Mouse (Mus musculus) adipocyte (in vitro differentiated cells): Measurements from ENCODE around the gene Cfap69.
"Not testable (repeated sequence)": the region's sequence is repeated elsewhere in the genome, so short reads cannot be mapped to it uniquely, and the experiment has no call there.

Experiments used
- DNase-seq: peaks from one replicate; pipeline ENCODE4 v3.0.0-alpha.2; 2016; ENCODE audit warnings: low spot score

Gene Cfap69

GRCm38 (mm10) chr5:5663655-5664370 is at the start of gene Cfap69:
Cfap69 (minus strand) TSS chr5:5664239.
- DNase-seq: peak; percentile 54

- DNase-seq: no peak
Measured at GRCm38 (mm10) chr5:5711032-5711431, 47.0 kb upstream of the Cfap69 start.

GRCm38 (mm10) chr5:5707341-5708278 is 43.6 kb upstream of the Cfap69 start:
- DNase-seq: no peak

- DNase-seq: no peak
Measured at GRCm38 (mm10) chr5:5705019-5705418, 41.0 kb upstream of the Cfap69 start.

- DNase-seq: no peak
Measured at GRCm38 (mm10) chr5:5700386-5700785, 36.3 kb upstream of the Cfap69 start.

DNA sequence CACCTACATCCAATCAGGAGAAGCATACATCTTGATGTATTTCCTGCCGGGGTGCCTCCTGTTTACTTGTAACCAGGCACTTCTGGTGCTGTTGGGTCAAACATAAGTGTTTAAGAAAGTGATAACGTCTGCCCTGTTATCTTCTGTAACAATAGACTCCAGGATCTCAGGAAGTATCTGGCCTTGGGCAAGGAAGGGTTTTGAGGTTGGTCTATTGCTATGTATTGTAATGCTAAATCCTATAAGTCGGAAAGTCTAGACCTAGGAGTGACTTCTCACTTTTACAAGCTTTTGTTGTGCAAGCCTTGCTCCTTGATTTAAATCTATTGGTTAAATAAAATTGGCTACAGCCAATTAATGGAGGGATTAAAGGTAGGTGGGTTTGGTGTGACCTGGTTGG is 34.8 kb upstream of the Cfap69 start:
- DNase-seq: no peak

GRCm38 (mm10) chr5:5695401-5695942 is 31.4 kb upstream of the Cfap69 start:
- DNase-seq: peak; percentile 30

GRCm38 (mm10) chr5:5693956-5694653 is 30.1 kb upstream of the Cfap69 start, which contains the start of gene Steap2:
Steap2 (minus strand) TSS chr5:5694578.
- peak; percentile 50 for DNase-seq

GRCm38 (mm10) chr5:5693541-5693955 is 29.5 kb upstream of the Cfap69 start:
- peak; percentile 31 for DNase-seq

DNA sequence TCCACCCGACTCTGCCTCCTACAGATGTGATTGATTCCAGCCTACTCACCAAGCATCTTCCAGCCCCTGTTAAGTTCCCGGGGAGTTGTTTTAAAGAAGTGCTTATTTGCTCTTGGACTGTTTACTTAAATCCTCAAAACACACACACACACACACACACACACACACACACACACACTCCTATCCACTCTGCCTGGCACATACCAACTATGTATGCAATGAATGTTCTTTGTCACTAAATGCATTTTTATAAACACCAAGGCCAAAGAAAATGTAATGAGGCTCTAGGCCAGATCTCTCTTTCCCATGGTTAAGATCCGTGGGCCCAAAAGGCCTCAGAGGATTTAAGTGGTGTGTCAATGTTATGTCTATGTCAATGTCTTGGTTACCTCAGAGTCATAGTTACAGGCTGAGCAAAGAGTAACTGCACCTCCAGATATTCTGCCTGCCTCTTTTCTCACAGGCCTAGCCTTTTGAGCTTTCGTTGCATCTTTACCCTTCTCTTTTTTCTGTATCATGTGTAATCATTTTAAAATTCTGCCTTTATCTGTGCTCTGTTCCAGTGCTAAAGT is 28.2 kb upstream of the Cfap69 start:
- peak; percentile 15 for DNase-seq

DNA sequence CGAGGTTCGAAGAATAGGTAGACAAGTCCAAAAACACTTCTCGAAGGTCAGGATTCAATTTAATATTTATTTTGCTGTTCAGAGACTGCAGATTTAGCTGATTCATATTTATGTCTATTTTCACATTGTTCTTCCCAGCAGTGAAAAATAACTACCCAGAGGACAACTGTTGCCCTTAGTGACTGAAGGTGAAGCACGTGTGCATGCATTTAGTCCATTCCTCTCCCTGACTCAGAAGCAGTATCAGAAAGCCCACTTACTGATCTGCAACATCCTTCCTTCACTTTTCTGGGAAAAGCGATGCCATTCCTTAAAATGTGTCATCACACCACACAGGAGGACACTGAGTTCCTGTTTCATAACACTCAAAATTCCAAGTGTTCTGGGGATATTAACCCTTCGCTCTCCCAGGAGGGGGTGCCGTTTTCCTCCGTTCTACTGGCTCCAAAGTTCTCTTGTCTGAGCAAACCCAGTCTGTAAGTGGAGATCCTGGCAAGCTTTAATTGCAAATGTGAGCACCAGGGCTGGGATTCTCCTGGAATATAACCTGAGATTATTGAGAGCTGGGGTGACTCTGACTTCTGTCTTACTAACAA is 25.0 kb upstream of the Cfap69 start:
- peak; percentile 24 for DNase-seq

GRCm38 (mm10) chr5:5688228-5688627 is 24.2 kb upstream of the Cfap69 start:
- DNase-seq: no peak

DNA sequence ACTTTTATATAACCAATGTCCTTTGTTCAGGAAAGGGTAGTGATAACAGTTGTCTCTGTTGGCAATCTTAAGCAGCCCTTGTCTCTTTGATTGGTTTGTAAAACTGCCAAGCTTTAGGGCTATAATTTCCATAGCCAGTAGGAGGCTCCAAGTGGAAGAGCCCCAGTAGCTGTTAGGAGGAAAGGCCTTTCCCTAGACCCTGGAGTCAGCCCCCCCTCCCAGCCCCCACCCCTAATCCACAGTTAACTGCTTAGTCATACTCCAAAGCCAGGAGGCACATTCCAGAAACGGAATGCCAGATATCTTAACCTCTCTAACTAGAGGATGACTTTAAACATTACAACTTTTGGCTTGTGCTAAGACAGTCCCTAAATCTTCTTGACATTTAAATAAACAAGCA is 22.9 kb upstream of the Cfap69 start:
- peak; percentile 53 for DNase-seq

DNA sequence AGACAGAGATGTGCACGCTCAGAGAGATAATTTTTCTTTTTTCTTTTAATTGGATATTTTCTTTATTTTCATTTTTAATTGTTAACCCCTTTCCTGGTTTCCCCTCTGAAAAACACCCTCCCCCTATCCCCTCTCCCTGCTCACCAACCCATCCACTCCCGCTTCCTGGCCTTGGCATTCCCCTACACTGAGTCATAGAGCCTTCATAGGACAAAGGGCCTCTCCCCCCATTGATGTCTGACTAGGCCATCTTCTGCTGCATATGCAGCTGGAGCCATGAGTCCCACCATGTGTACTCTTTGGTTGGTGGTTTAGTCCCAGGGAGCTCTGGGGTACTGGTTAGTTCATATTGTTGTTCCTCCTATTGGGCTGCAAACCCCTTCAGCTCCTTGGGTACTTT is 20.9 kb upstream of the Cfap69 start:
- DNase-seq: not testable (repeated sequence)

GRCm38 (mm10) chr5:5683292-5683691 is 19.3 kb upstream of the Cfap69 start:
- DNase-seq: no peak

GRCm38 (mm10) chr5:5679459-5679858 is 15.4 kb upstream of the Cfap69 start:
- DNase-seq: no peak

DNA sequence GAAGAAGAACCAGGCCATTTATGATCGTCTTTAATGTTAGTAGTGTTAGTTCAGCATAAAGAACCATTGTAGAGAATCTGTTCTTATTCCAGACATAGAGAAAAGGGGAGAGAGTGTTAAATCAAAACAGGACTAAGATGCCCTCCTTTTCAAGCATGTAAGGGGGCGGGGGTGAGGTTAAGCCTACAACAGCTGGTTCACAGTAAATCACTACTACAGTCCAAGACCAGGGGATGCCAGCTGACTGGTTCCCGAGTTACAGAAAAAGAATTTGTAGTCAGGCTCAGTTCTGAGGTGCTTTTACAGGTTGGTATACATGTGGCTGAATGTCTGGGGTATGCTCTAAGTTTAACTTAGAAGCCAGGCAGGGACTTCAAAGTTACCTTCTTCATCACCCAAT is 12.0 kb upstream of the Cfap69 start:
- DNase-seq: no peak

- no peak for DNase-seq
Measured at GRCm38 (mm10) chr5:5668920-5669319, 4.9 kb upstream of the Cfap69 start.

DNA sequence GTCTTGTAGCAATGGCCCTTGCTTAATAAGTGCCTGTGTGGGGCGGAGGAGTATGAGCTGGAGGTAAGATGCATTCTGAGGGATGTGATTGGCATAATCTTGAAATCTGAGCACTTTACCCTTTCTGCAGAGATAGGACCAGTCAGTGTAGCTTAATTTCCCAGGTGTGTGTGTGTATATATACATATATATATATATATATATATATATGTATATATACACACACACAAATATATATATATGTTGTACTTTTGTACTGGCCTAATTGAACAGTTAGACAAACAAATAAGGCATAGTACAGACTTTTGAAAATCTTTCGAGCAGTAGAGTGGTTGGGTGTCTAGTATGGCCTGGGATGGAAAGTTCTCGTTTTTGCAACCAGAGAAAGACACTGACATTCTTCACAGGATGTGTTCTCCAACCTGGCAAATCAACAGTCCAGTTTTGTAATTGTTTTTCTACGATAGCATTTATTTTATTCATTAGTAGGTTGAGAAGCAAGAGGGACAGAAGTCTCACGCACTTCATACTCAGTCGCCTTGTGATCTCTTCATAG is 410 bp upstream of the Cfap69 start:
- DNase-seq: no peak

DNA sequence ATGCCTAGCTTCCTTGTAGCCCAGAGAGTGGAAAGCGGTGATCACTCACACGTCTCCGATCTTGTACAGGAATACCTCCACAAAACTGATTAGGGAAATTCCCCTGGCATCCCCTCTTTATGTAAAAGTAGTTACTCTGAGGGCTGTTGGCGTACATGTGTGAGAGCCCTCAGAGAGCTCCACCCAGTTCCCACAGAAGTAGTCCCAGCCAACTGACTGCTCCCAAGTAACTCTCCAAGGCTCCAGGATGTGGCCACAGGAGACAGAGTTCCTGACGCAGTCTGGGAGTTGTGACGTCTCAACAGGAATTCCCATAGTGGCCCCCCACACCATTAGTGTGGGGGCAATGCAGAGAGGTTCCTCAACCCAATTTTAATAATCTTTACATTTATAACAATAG is 982 bp downstream of the Cfap69 start:
- no peak for DNase-seq

- DNase-seq: no peak
Measured at GRCm38 (mm10) chr5:5658680-5659079, 5.4 kb downstream of the Cfap69 start.
